Mouse (Mus musculus): ENCODE results near the gene Shcbp1l. TPM values are rescaled to one million over a fixed set of nuclear protein-coding genes. Genes with fewer than 3 reads are reported as not detected.

Gene Shcbp1l
- polyA plus RNA-seq, 1 experiment from 2014 or later: 0.47 TPM

DNA sequence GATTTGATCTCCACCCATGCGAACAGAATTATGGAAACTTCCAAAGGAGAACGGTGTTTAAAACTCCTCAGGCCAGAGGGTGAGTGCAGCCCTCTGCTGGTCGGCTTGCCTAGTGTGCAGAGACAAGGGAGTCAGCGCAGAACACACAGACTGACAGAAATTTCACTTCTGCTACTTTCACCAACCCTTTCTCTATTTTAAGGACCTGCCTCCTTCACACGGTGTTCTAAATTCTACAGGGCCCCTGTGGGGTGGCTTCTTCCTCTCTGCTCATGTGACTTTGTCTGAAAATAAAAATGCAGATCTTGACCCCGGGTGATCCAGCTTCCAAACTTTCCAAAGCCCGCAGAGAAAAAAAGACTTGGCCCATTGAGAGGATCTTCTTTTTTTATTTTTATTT, 64.2 kb downstream of the Shcbp1l start:
- Histone ChIP-seq H3K27ac (replicated peaks in 1 of 2; ENCODE audit: control insufficient read depth in 1 of 2, insufficient read depth in 1 of 2, low read depth in 2 of 2, low read length in 2 of 2) (no peak overlapping the region), H3K4me3 (ENCODE audit: control insufficient read depth in 1 of 2, insufficient read depth in 1 of 2, low read depth in 1 of 2, low read length in 2 of 2) (no peak overlapping the region), H3K36me3 (ENCODE audit: control insufficient read depth, insufficient read depth, low read length) (no peaks in the 10 kb centered on the region), H3K27me3 (ENCODE audit: control insufficient read depth, insufficient read depth, low read length) (no peaks in the 10 kb centered on the region), H3K4me1 (ENCODE audit: control insufficient read depth in 2 of 2, insufficient read depth in 2 of 2, low read length in 2 of 2) (peaks cover 0 to 21% of the 10 kb centered on the region in 2 experiments; a peak in 2 of 4 replicates), H3K9me3 (ENCODE audit: control insufficient read depth, low read length) (no peaks in the 10 kb centered on the region), H3K4me2 (ENCODE audit: low read length) (no peak overlapping the region), H3K9ac (ENCODE audit: low read length) (no peak overlapping the region)
- WGBS: 48% methylated on average over 7 of the region's 7 CpGs
- no peak for ATAC-seq (ENCODE audit: insufficient number of reproducible peaks, insufficient read depth, low FRiP score, low read depth)

DNA sequence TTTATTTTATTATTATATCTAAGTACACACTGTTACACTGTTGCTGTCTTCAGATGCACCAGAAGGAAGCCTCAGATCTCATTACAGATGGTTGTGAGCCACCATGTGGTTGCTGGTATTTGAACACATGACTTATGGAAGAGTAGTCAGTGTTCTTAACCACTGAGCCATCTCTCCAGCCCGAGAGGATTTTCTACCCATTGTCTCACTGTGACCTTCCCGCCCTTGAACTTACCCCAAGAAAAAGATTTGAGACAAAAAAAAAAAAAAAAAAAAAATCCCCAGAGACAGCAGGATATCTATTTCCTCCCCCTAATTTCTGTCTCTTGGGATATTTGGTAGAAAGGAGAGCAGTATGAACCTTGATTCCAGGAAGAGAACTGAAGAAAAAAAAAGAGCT, 64.6 kb downstream of the Shcbp1l start:
- Histone ChIP-seq H3K9me3 (ENCODE audit: control insufficient read depth, low read length) (no peaks in the 10 kb centered on the region), H3K36me3 (ENCODE audit: control insufficient read depth, insufficient read depth, low read length) (no peaks in the 10 kb centered on the region), H3K27ac (replicated peaks in 1 of 2; ENCODE audit: control insufficient read depth in 1 of 2, insufficient read depth in 1 of 2, low read depth in 2 of 2, low read length in 2 of 2) (no peak overlapping the region), H3K4me1 (ENCODE audit: control insufficient read depth in 2 of 2, insufficient read depth in 2 of 2, low read length in 2 of 2) (peaks cover 0 to 20% of the 10 kb centered on the region in 2 experiments; a peak in 2 of 4 replicates), H3K4me2 (ENCODE audit: low read length) (no peak overlapping the region), H3K4me3 (ENCODE audit: control insufficient read depth in 1 of 2, insufficient read depth in 1 of 2, low read depth in 1 of 2, low read length in 2 of 2) (no peak overlapping the region), H3K9ac (ENCODE audit: low read length) (no peak overlapping the region), H3K27me3 (ENCODE audit: control insufficient read depth, insufficient read depth, low read length) (no peaks in the 10 kb centered on the region)
- no peak for ATAC-seq (ENCODE audit: insufficient number of reproducible peaks, insufficient read depth, low FRiP score, low read depth)
- 42% methylated on average over 2 of the region's 2 CpGs for WGBS

DNA sequence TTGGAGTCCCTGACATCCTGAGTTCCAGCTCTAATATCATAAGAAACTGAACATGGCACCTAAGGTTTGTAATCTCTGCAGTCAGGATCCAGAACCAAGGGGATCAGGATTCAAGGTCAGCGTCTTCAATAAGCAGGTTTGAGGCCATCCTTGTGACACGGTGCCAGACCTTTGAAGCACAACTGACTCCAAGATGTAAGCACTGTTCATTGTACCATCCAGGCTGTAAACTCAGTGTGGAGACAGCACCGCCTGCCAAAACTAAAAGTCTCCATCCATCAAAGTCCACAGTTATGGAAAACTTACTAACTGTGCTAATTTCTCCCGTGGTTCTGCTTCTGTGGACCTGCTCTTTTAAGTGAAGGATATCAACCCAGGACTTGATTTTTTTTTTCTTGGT, 65.0 kb downstream of the Shcbp1l start:
- Histone ChIP-seq H3K4me3 (ENCODE audit: control insufficient read depth in 1 of 2, insufficient read depth in 1 of 2, low read depth in 1 of 2, low read length in 2 of 2) (no peak overlapping the region), H3K9ac (ENCODE audit: low read length) (no peak overlapping the region), H3K4me2 (ENCODE audit: low read length) (no peak overlapping the region), H3K9me3 (ENCODE audit: control insufficient read depth, low read length) (no peaks in the 10 kb centered on the region), H3K27me3 (ENCODE audit: control insufficient read depth, insufficient read depth, low read length) (no peaks in the 10 kb centered on the region), H3K36me3 (ENCODE audit: control insufficient read depth, insufficient read depth, low read length) (no peaks in the 10 kb centered on the region), H3K4me1 (ENCODE audit: control insufficient read depth in 2 of 2, insufficient read depth in 2 of 2, low read length in 2 of 2) (peaks cover 0 to 15% of the 10 kb centered on the region in 2 experiments; a peak in 2 of 4 replicates), H3K27ac (replicated peaks in 1 of 2; ENCODE audit: control insufficient read depth in 1 of 2, insufficient read depth in 1 of 2, low read depth in 2 of 2, low read length in 2 of 2) (no peak overlapping the region)
- no peak for ATAC-seq (ENCODE audit: insufficient number of reproducible peaks, insufficient read depth, low FRiP score, low read depth)
- WGBS: 76% methylated on average over 4 of the region's 4 CpGs

DNA sequence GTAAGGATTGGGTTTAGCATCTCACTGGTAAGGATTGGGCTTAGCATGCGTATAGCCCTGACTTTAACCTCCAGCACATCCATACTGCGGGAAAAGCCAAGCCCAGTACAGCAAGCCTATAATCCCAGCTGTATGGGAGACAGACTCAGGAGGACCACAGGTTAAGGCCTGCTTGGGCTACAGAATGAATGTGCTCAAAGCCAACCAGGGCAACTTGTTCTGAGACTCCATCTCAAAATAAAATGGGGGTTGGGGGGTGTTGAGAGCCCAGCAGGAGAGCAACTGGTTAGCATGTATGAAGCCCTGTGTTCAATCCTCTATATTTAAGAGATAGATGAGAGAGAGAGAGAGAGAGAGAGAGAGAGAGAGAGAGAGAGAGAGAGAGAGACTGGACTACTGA, 66.4 kb downstream of the Shcbp1l start:
- H3K4me2 ChIP-seq (ENCODE audit: low read length): no peak overlapping the region
- no peaks in the 10 kb centered on the region for H3K36me3 ChIP-seq (ENCODE audit: control insufficient read depth, insufficient read depth, low read length)
- no peak overlapping the region for H3K27ac ChIP-seq (replicated peaks in 1 of 2; ENCODE audit: control insufficient read depth in 1 of 2, insufficient read depth in 1 of 2, low read depth in 2 of 2, low read length in 2 of 2)
- no peaks in the 10 kb centered on the region for H3K9me3 ChIP-seq (ENCODE audit: control insufficient read depth, low read length)
- ATAC-seq (ENCODE audit: insufficient number of reproducible peaks, insufficient read depth, low FRiP score, low read depth): no peak
- no peaks in the 10 kb centered on the region for H3K27me3 ChIP-seq (ENCODE audit: control insufficient read depth, insufficient read depth, low read length)
- H3K4me3 ChIP-seq (ENCODE audit: control insufficient read depth in 1 of 2, insufficient read depth in 1 of 2, low read depth in 1 of 2, low read length in 2 of 2): no peak overlapping the region
- 76% methylated on average over 2 of the region's 2 CpGs for WGBS
- H3K9ac ChIP-seq (ENCODE audit: low read length): no peak overlapping the region
- H3K4me1 ChIP-seq (ENCODE audit: control insufficient read depth in 2 of 2, insufficient read depth in 2 of 2, low read length in 2 of 2): peaks cover 0 to 3% of the 10 kb centered on the region in 2 experiments; a peak in 1 of 4 replicates

DNA sequence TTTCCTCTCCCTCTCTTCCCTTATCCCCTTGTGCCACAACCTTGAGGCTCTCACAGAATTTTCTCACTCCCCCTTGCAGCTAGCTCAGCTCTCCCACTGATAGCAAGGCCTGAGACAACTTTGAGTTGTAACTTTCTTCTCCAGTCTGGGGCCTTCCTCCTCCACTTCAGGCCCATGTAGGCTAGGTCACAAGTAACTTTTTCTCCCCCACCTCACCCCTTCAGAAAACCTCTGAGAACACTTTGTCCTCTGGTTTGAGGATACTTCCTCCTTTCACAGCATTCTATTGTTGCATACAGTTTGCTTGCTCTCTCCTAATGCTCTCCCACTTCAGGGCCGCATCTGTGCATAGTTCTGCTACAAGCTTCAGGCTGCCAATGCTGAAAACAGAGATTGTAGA, 66.9 kb downstream of the Shcbp1l start:
- no peaks in the 10 kb centered on the region for H3K36me3 ChIP-seq (ENCODE audit: control insufficient read depth, insufficient read depth, low read length)
- no peak overlapping the region for H3K9ac ChIP-seq (ENCODE audit: low read length)
- H3K4me2 ChIP-seq (ENCODE audit: low read length): no peak overlapping the region
- H3K4me1 ChIP-seq (ENCODE audit: control insufficient read depth in 2 of 2, insufficient read depth in 2 of 2, low read length in 2 of 2): peaks cover 0 to 3% of the 10 kb centered on the region in 2 experiments; a peak in 1 of 4 replicates
- ATAC-seq (ENCODE audit: insufficient number of reproducible peaks, insufficient read depth, low FRiP score, low read depth): no peak
- H3K27me3 ChIP-seq (ENCODE audit: control insufficient read depth, insufficient read depth, low read length): no peaks in the 10 kb centered on the region
- WGBS: 83% methylated on average over 1 of the region's 1 CpGs
- no peak overlapping the region for H3K4me3 ChIP-seq (ENCODE audit: control insufficient read depth in 1 of 2, insufficient read depth in 1 of 2, low read depth in 1 of 2, low read length in 2 of 2)
- H3K9me3 ChIP-seq (ENCODE audit: control insufficient read depth, low read length): no peaks in the 10 kb centered on the region
- H3K27ac ChIP-seq (replicated peaks in 1 of 2; ENCODE audit: control insufficient read depth in 1 of 2, insufficient read depth in 1 of 2, low read depth in 2 of 2, low read length in 2 of 2): no peak overlapping the region

DNA sequence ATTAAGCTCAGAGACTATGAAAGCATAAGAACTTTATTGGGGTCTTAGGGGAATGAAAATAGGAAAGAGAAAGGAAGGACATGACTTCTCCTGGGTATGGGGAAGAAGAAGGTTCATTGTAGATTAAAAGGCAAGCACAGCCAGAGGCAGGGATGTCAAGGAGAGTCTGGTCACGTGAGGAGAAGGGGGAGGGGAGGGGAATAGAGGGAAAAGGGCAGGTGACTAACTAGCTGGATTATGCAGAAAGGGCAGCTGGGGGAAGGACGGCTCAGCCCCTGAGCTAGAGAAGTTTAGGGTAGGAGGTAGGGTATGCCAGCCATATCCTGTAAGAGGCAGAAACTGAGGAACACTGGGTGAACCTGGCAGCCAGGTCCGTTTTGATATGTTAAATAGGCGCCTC, 68.4 kb downstream of the Shcbp1l start:
- Histone ChIP-seq H3K9me3 (ENCODE audit: control insufficient read depth, low read length) (no peaks in the 10 kb centered on the region), H3K27me3 (ENCODE audit: control insufficient read depth, insufficient read depth, low read length) (no peaks in the 10 kb centered on the region), H3K36me3 (ENCODE audit: control insufficient read depth, insufficient read depth, low read length) (no peaks in the 10 kb centered on the region), H3K4me1 (ENCODE audit: control insufficient read depth in 2 of 2, insufficient read depth in 2 of 2, low read length in 2 of 2) (peaks cover 0 to 3% of the 10 kb centered on the region in 2 experiments; a peak in 1 of 4 replicates), H3K27ac (replicated peaks in 1 of 2; ENCODE audit: control insufficient read depth in 1 of 2, insufficient read depth in 1 of 2, low read depth in 2 of 2, low read length in 2 of 2) (no peak overlapping the region), H3K4me2 (ENCODE audit: low read length) (no peak overlapping the region), H3K9ac (ENCODE audit: low read length) (no peak overlapping the region), H3K4me3 (ENCODE audit: control insufficient read depth in 1 of 2, insufficient read depth in 1 of 2, low read depth in 1 of 2, low read length in 2 of 2) (no peak overlapping the region)
- WGBS: 36% methylated on average over 4 of the region's 4 CpGs
- ATAC-seq (ENCODE audit: insufficient number of reproducible peaks, insufficient read depth, low FRiP score, low read depth): no peak

DNA sequence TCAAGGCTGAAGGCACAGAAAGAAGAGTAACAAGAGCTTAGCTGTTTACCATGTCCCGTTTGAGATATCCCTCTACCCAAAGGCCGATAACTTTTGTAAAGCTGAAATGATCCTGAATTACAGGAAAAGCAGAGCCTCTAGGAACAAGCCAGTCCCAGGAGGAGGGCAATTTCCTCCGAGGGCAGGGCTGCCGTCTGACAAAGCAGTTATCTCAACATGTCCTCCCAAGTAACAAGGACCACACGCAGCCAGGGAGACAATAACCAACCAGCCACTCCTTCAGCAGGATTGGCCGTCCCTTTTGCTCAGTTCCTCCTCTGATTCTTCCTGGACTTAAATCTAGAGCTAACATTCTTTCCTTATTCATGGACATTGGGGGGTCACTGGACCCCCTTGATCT, 69.0 kb downstream of the Shcbp1l start:
- ATAC-seq (ENCODE audit: insufficient number of reproducible peaks, insufficient read depth, low FRiP score, low read depth): no peak
- Histone ChIP-seq H3K4me3 (ENCODE audit: control insufficient read depth in 1 of 2, insufficient read depth in 1 of 2, low read depth in 1 of 2, low read length in 2 of 2) (no peak overlapping the region), H3K4me1 (ENCODE audit: control insufficient read depth in 2 of 2, insufficient read depth in 2 of 2, low read length in 2 of 2) (peaks cover 0 to 3% of the 10 kb centered on the region in 2 experiments; a peak in 1 of 4 replicates), H3K27me3 (ENCODE audit: control insufficient read depth, insufficient read depth, low read length) (no peaks in the 10 kb centered on the region), H3K4me2 (ENCODE audit: low read length) (no peak overlapping the region), H3K36me3 (ENCODE audit: control insufficient read depth, insufficient read depth, low read length) (no peaks in the 10 kb centered on the region), H3K9me3 (ENCODE audit: control insufficient read depth, low read length) (no peaks in the 10 kb centered on the region), H3K9ac (ENCODE audit: low read length) (no peak overlapping the region), H3K27ac (replicated peaks in 1 of 2; ENCODE audit: control insufficient read depth in 1 of 2, insufficient read depth in 1 of 2, low read depth in 2 of 2, low read length in 2 of 2) (no peak overlapping the region)
- 25% methylated on average over 6 of the region's 6 CpGs for WGBS

DNA sequence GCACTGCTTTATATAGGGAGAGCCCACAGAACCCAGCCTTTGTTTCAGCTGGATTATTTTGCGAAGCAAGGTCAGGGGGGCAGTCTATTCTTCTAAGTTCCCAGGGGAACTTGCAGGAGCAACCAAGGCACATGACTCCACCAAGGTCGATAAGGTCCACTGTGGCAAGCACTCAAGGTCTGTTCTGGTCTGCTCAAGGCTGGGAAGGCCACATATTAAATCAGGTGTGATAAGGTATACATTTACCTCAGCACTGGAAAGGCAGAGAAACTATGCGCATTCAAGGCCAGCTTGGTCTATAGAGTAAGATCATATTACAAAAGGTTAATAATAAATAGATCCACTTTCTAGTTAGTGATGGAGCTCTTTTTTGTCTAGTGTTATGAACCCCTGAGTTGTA, 71.1 kb downstream of the Shcbp1l start:
- ATAC-seq (ENCODE audit: insufficient number of reproducible peaks, insufficient read depth, low FRiP score, low read depth): no peak
- Histone ChIP-seq H3K4me3 (ENCODE audit: control insufficient read depth in 1 of 2, insufficient read depth in 1 of 2, low read depth in 1 of 2, low read length in 2 of 2) (no peak overlapping the region), H3K27me3 (ENCODE audit: control insufficient read depth, insufficient read depth, low read length) (no peaks in the 10 kb centered on the region), H3K9ac (ENCODE audit: low read length) (no peak overlapping the region), H3K27ac (replicated peaks in 1 of 2; ENCODE audit: control insufficient read depth in 1 of 2, insufficient read depth in 1 of 2, low read depth in 2 of 2, low read length in 2 of 2) (no peak overlapping the region), H3K36me3 (ENCODE audit: control insufficient read depth, insufficient read depth, low read length) (no peaks in the 10 kb centered on the region), H3K4me2 (ENCODE audit: low read length) (no peak overlapping the region), H3K4me1 (ENCODE audit: control insufficient read depth in 2 of 2, insufficient read depth in 2 of 2, low read length in 2 of 2) (peaks cover 0 to 3% of the 10 kb centered on the region in 2 experiments; a peak in 1 of 4 replicates), H3K9me3 (ENCODE audit: control insufficient read depth, low read length) (no peaks in the 10 kb centered on the region)
- WGBS: 79% methylated on average over 3 of the region's 3 CpGs
